Mouse (Mus musculus): ENCODE measurements around the gene Gm10681. TPM values are rescaled to one million over a fixed set of nuclear protein-coding genes. Genes with fewer than 3 reads are reported as not detected.
"Not testable (repeated sequence)": the region's sequence is repeated elsewhere in the genome, so short reads cannot be mapped to it uniquely, and the experiment has no call there.

Gm10681 gene
- polyA plus RNA-seq, 1 experiment from 2014 or later = not detected

GRCm38 (mm10) chr3:98560711-98561110 lies 27.9 kb downstream of the Gm10681 start:
- H3K9ac ChIP-seq (ENCODE audit: low read length); H3K9me3 ChIP-seq (ENCODE audit: control insufficient read depth, low read length); H3K27ac ChIP-seq (replicated peaks in 1 of 2; ENCODE audit: control insufficient read depth in 1 of 2, insufficient read depth in 1 of 2, low read depth in 2 of 2, low read length in 2 of 2); ATAC-seq (ENCODE audit: insufficient number of reproducible peaks, insufficient read depth, low FRiP score, low read depth); H3K36me3 ChIP-seq (ENCODE audit: control insufficient read depth, insufficient read depth, low read length); H3K4me2 ChIP-seq (ENCODE audit: low read length); H3K4me3 ChIP-seq (ENCODE audit: control insufficient read depth in 1 of 2, insufficient read depth in 1 of 2, low read depth in 1 of 2, low read length in 2 of 2); H3K4me1 ChIP-seq (ENCODE audit: control insufficient read depth in 2 of 2, insufficient read depth in 2 of 2, low read length in 2 of 2); H3K27me3 ChIP-seq (ENCODE audit: control insufficient read depth, insufficient read depth, low read length): not testable (repeated sequence)
- WGBS = no CpG with 5 or more reads among the region's 5 CpGs

DNA sequence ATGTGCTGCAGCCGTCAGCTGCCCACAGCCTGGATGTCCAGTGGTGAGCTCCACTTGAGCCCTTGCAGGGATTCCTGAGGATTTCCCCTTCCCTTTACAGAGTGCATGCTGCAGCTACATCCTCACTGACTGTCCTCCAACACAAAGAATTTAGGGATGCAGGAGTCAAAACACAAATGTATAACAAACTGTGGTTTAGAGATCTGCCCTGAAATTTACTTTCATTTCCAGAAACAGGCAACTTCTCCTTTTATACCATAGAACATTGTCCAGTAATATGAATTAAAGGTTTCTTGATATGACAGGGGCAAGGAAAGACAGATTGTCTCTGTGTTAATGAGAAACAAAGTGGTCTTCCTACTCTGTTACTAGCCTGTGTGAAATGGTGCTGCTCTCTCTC lies 37.8 kb downstream of the Gm10681 start:
- H3K4me3 ChIP-seq (ENCODE audit: control insufficient read depth in 1 of 2, insufficient read depth in 1 of 2, low read depth in 1 of 2, low read length in 2 of 2); H3K36me3 ChIP-seq (ENCODE audit: control insufficient read depth, insufficient read depth, low read length); H3K9me3 ChIP-seq (ENCODE audit: control insufficient read depth, low read length); H3K27ac ChIP-seq (replicated peaks in 1 of 2; ENCODE audit: control insufficient read depth in 1 of 2, insufficient read depth in 1 of 2, low read depth in 2 of 2, low read length in 2 of 2); H3K4me2 ChIP-seq (ENCODE audit: low read length); H3K4me1 ChIP-seq (ENCODE audit: control insufficient read depth in 2 of 2, insufficient read depth in 2 of 2, low read length in 2 of 2); H3K27me3 ChIP-seq (ENCODE audit: control insufficient read depth, insufficient read depth, low read length); ATAC-seq (ENCODE audit: insufficient number of reproducible peaks, insufficient read depth, low FRiP score, low read depth); H3K9ac ChIP-seq (ENCODE audit: low read length): not testable (repeated sequence)
- WGBS = no CpG with 5 or more reads among the region's 1 CpGs

GRCm38 (mm10) chr3:98550215-98550614 lies 38.4 kb downstream of the Gm10681 start:
- not testable (repeated sequence) for H3K9me3 ChIP-seq (ENCODE audit: control insufficient read depth, low read length); H3K27me3 ChIP-seq (ENCODE audit: control insufficient read depth, insufficient read depth, low read length); H3K9ac ChIP-seq (ENCODE audit: low read length); H3K4me2 ChIP-seq (ENCODE audit: low read length); H3K27ac ChIP-seq (replicated peaks in 1 of 2; ENCODE audit: control insufficient read depth in 1 of 2, insufficient read depth in 1 of 2, low read depth in 2 of 2, low read length in 2 of 2); H3K4me3 ChIP-seq (ENCODE audit: control insufficient read depth in 1 of 2, insufficient read depth in 1 of 2, low read depth in 1 of 2, low read length in 2 of 2); ATAC-seq (ENCODE audit: insufficient number of reproducible peaks, insufficient read depth, low FRiP score, low read depth); H3K36me3 ChIP-seq (ENCODE audit: control insufficient read depth, insufficient read depth, low read length); H3K4me1 ChIP-seq (ENCODE audit: control insufficient read depth in 2 of 2, insufficient read depth in 2 of 2, low read length in 2 of 2)
- no CpG with 5 or more reads among the region's 2 CpGs for WGBS

- 57% methylated on average over 1 of the region's 1 CpGs for WGBS
These were observed 40.1 kb downstream of the Gm10681 start for GRCm38 (mm10) chr3:98548495-98548894.

DNA sequence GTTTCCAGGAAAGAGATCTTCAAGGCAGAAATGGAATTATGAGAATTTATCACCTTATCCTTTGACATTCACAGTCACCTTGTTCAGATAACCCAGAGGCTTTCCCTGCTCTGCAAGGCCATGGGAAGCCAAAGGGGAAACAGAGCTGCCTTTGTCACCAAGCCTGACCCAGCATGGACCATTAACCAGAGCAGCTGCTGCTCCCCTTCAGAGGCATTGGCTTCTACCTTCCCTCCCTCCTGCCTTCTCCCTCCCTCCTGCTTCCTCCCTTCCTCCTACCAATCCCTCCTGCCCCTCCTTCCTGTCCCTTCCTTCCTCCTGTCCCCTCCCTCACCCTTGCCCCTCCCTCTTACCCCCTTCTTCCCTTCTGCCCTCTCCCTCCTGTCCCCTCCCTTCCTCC lies 41.0 kb downstream of the Gm10681 start:
- H3K9ac ChIP-seq (ENCODE audit: low read length); H3K27ac ChIP-seq (replicated peaks in 1 of 2; ENCODE audit: control insufficient read depth in 1 of 2, insufficient read depth in 1 of 2, low read depth in 2 of 2, low read length in 2 of 2); H3K36me3 ChIP-seq (ENCODE audit: control insufficient read depth, insufficient read depth, low read length); H3K4me1 ChIP-seq (ENCODE audit: control insufficient read depth in 2 of 2, insufficient read depth in 2 of 2, low read length in 2 of 2); H3K4me3 ChIP-seq (ENCODE audit: control insufficient read depth in 1 of 2, insufficient read depth in 1 of 2, low read depth in 1 of 2, low read length in 2 of 2); H3K9me3 ChIP-seq (ENCODE audit: control insufficient read depth, low read length); H3K4me2 ChIP-seq (ENCODE audit: low read length); ATAC-seq (ENCODE audit: insufficient number of reproducible peaks, insufficient read depth, low FRiP score, low read depth); H3K27me3 ChIP-seq (ENCODE audit: control insufficient read depth, insufficient read depth, low read length): not testable (repeated sequence)

More at GRCm38 (mm10) chr3:98548495-98548894, 40.1 kb downstream of the Gm10681 start:
- H3K27ac ChIP-seq (replicated peaks in 1 of 2; ENCODE audit: control insufficient read depth in 1 of 2, insufficient read depth in 1 of 2, low read depth in 2 of 2, low read length in 2 of 2); H3K27me3 ChIP-seq (ENCODE audit: control insufficient read depth, insufficient read depth, low read length); H3K9me3 ChIP-seq (ENCODE audit: control insufficient read depth, low read length); H3K4me3 ChIP-seq (ENCODE audit: control insufficient read depth in 1 of 2, insufficient read depth in 1 of 2, low read depth in 1 of 2, low read length in 2 of 2); H3K4me1 ChIP-seq (ENCODE audit: control insufficient read depth in 2 of 2, insufficient read depth in 2 of 2, low read length in 2 of 2); H3K9ac ChIP-seq (ENCODE audit: low read length); H3K36me3 ChIP-seq (ENCODE audit: control insufficient read depth, insufficient read depth, low read length); ATAC-seq (ENCODE audit: insufficient number of reproducible peaks, insufficient read depth, low FRiP score, low read depth); H3K4me2 ChIP-seq (ENCODE audit: low read length): not testable (repeated sequence)

DNA sequence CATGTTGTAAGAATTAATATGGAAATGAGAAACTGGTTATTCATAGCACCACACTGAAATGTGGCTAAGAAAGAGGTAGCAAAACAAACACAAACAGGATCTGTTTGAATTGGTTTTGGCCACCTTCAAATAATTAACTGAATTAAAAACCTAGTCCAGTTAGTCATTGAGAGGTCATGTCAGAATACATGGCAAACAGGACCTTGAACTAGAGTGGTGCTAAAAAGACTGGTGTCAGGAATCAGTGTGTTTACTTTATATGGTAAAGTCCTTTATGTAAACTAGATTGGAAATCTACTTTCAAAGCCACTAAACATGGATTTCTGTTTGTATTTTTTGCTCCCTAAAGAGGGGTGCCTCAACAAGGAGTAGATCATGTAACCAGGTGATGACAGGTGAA lies 63.6 kb downstream of the Gm10681 start:
- H3K4me1 ChIP-seq (ENCODE audit: control insufficient read depth in 2 of 2, insufficient read depth in 2 of 2, low read length in 2 of 2); ATAC-seq (ENCODE audit: insufficient number of reproducible peaks, insufficient read depth, low FRiP score, low read depth); H3K27ac ChIP-seq (replicated peaks in 1 of 2; ENCODE audit: control insufficient read depth in 1 of 2, insufficient read depth in 1 of 2, low read depth in 2 of 2, low read length in 2 of 2); H3K9me3 ChIP-seq (ENCODE audit: control insufficient read depth, low read length); H3K27me3 ChIP-seq (ENCODE audit: control insufficient read depth, insufficient read depth, low read length); H3K4me3 ChIP-seq (ENCODE audit: control insufficient read depth in 1 of 2, insufficient read depth in 1 of 2, low read depth in 1 of 2, low read length in 2 of 2); H3K4me2 ChIP-seq (ENCODE audit: low read length); H3K9ac ChIP-seq (ENCODE audit: low read length); H3K36me3 ChIP-seq (ENCODE audit: control insufficient read depth, insufficient read depth, low read length): not testable (repeated sequence)

DNA sequence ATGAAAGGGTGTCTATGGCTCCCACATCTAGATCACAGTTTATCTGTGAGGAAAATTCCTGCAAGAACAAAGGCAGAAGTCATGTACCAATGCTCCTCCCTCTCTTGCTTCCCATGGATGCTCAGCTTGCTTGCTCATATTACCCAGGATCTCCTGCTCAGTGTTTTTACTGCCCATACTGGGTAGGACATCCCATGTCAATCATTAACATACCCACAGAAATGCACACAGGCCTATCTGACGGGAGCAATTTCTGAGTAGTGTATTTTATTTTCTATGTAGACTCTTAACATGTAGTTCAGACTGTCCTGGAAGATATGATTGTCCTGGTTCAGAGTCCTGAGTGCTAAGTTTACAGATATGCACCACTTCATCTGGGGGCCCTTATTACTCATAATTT lies 64.1 kb downstream of the Gm10681 start:
- not testable (repeated sequence) for H3K4me3 ChIP-seq (ENCODE audit: control insufficient read depth in 1 of 2, insufficient read depth in 1 of 2, low read depth in 1 of 2, low read length in 2 of 2); H3K4me2 ChIP-seq (ENCODE audit: low read length); H3K4me1 ChIP-seq (ENCODE audit: control insufficient read depth in 2 of 2, insufficient read depth in 2 of 2, low read length in 2 of 2); H3K9me3 ChIP-seq (ENCODE audit: control insufficient read depth, low read length); H3K27ac ChIP-seq (replicated peaks in 1 of 2; ENCODE audit: control insufficient read depth in 1 of 2, insufficient read depth in 1 of 2, low read depth in 2 of 2, low read length in 2 of 2); H3K36me3 ChIP-seq (ENCODE audit: control insufficient read depth, insufficient read depth, low read length); ATAC-seq (ENCODE audit: insufficient number of reproducible peaks, insufficient read depth, low FRiP score, low read depth); H3K9ac ChIP-seq (ENCODE audit: low read length); H3K27me3 ChIP-seq (ENCODE audit: control insufficient read depth, insufficient read depth, low read length)
- WGBS = no CpG with 5 or more reads among the region's 1 CpGs

DNA sequence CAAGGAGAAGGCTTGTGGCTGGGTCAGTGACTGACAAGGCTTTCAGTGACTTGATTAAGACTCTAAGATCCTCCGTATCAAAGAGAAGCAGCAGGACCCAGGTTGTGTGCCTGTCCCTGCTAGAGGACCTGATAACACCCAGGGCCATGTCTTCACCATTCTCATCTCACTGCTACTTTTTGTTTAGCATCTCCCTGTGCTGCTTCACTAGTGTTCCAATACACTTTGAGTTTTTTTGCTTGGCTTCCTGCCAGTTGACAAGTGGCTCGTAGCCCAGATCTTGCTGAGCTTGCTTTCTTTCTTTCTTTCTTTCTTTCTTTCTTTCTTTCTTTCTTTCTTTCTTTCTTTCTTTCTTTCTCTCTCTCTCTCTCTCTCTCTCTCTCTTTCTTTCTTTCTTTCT lies 65.8 kb downstream of the Gm10681 start:
- not testable (repeated sequence) for H3K27ac ChIP-seq (replicated peaks in 1 of 2; ENCODE audit: control insufficient read depth in 1 of 2, insufficient read depth in 1 of 2, low read depth in 2 of 2, low read length in 2 of 2); H3K27me3 ChIP-seq (ENCODE audit: control insufficient read depth, insufficient read depth, low read length); H3K4me1 ChIP-seq (ENCODE audit: control insufficient read depth in 2 of 2, insufficient read depth in 2 of 2, low read length in 2 of 2); H3K4me2 ChIP-seq (ENCODE audit: low read length); ATAC-seq (ENCODE audit: insufficient number of reproducible peaks, insufficient read depth, low FRiP score, low read depth); H3K9ac ChIP-seq (ENCODE audit: low read length); H3K9me3 ChIP-seq (ENCODE audit: control insufficient read depth, low read length); H3K36me3 ChIP-seq (ENCODE audit: control insufficient read depth, insufficient read depth, low read length); H3K4me3 ChIP-seq (ENCODE audit: control insufficient read depth in 1 of 2, insufficient read depth in 1 of 2, low read depth in 1 of 2, low read length in 2 of 2)
- 14% methylated on average over 1 of the region's 2 CpGs for WGBS
